Mouse (Mus musculus): ENCODE results near the gene Get4. TPM values are rescaled to one million over a fixed set of nuclear protein-coding genes. Genes with fewer than 3 reads are reported as not detected.
A peak's percentile ranks its signal among the peaks of the same experiment; 100 is the strongest.

Get4 gene
- total RNA-seq, 1 experiment from 2014 or later = 62.4 TPM

- DNase-seq = no peak
These were observed 31.5 kb downstream of the Get4 start for GRCm38 (mm10) chr5:139283460-139284180.

- DNase-seq = no peak
These were observed 33.4 kb downstream of the Get4 start for GRCm38 (mm10) chr5:139285383-139286067.

GRCm38 (mm10) chr5:139286142-139286941, 34.2 kb downstream of the Get4 start:
- DNase-seq = no peak

- DNase-seq = no peak
These were observed 35.0 kb downstream of the Get4 start for GRCm38 (mm10) chr5:139287099-139287498.

- no peak for DNase-seq
These were observed 35.7 kb downstream of the Get4 start for GRCm38 (mm10) chr5:139287787-139288186.

- no peak for DNase-seq
These were observed 36.5 kb downstream of the Get4 start for GRCm38 (mm10) chr5:139288591-139288990.

- DNase-seq = no peak
These were observed 38.5 kb downstream of the Get4 start for GRCm38 (mm10) chr5:139290467-139291259.

- no peak for DNase-seq
These were observed 39.9 kb downstream of the Get4 start for GRCm38 (mm10) chr5:139291811-139292560.

GRCm38 (mm10) chr5:139294089-139294488, 42.0 kb downstream of the Get4 start:
- no peak for DNase-seq

- no peak for DNase-seq
These were observed 45.0 kb downstream of the Get4 start for GRCm38 (mm10) chr5:139297092-139297491.

GRCm38 (mm10) chr5:139297745-139298144, 45.6 kb downstream of the Get4 start:
- DNase-seq = no peak

- DNase-seq = no peak
These were observed 50.0 kb downstream of the Get4 start for GRCm38 (mm10) chr5:139302101-139302500.

- no peak for DNase-seq
These were observed 51.5 kb downstream of the Get4 start for GRCm38 (mm10) chr5:139303646-139304061.

- DNase-seq = no peak
These were observed 57.8 kb downstream of the Get4 start for GRCm38 (mm10) chr5:139309946-139310345.

GRCm38 (mm10) chr5:139310477-139310876, 58.4 kb downstream of the Get4 start:
- no peak for DNase-seq

GRCm38 (mm10) chr5:139311822-139312221, 59.7 kb downstream of the Get4 start:
- DNase-seq = peak; percentile 44

- DNase-seq = no peak
These were observed 61.4 kb downstream of the Get4 start for GRCm38 (mm10) chr5:139313536-139313935.

- DNase-seq = no peak
These were observed 63.0 kb downstream of the Get4 start for GRCm38 (mm10) chr5:139314941-139315642.

GRCm38 (mm10) chr5:139316982-139317675, 65.0 kb downstream of the Get4 start:
- peak; percentile 17 for DNase-seq
